Mouse (Mus musculus) megakaryocyte-erythroid progenitor cell, adult 5-6 weeks (primary cell): ENCODE measurements at regions not wholly inside any gene's neighbourhood (a gene's known extent, or its start where the extent isn't known, plus 50 kb on each side); places are given as distances from the start of the nearest gene placed in this dataset.

Source experiments
- ATAC-seq: replicated peaks from 2 replicates; pipeline ENCODE4 v1.8.0; 2016; ENCODE audit warnings: mild to moderate bottlenecking, inconsistent platforms; ENCODE audit not compliant: severe bottlenecking, poor library complexity, low FRiP score, low TSS enrichment

GRCm38 (mm10) chr5:97684592-97685258, 227.9 kb upstream of the Gk2 start:
- ATAC-seq: no peak

DNA sequence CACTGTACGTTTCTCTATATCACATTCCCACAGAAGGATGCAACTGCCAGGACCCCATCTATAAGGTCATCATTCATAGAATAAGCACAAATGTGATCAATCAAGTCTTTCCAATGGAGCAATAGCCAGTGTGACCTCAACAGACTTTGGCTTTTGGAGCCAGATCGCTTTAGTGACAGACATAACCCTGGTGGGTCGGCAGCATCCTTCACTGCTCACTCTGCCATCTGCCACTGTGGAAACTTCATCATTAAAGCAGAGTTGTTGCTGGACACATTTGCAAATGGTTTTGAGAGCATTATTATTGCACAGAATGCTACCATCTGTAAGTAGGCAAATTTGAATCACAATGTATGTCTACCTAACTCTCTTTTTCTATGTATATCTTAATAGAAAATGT, 212.9 kb upstream of the Gk2 start:
- no peak for ATAC-seq

GRCm38 (mm10) chr5:97656167-97656924, 199.5 kb upstream of the Gk2 start:
- ATAC-seq: no peak

- no peak for ATAC-seq
Measured at GRCm38 (mm10) chr5:97655266-97655665, 198.4 kb upstream of the Gk2 start.

DNA sequence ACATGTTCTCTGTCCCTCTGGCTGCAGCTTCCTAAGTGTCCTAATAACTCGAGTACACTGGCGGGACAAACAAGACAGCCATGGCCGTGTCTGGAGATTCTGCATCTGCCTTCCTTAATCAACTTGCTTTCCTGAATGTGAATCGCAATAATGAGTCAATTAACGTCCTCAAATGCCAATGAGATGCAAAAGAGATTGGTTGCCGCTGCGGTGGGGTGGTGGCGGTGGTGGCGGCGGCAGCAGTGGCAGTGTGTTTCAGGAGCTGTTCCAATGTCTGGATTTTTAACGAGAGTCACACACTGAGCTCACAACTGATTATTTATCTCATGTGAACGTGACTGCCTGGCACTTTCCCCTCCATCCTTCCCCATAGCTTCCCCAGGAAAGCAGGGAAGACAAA, 197.6 kb upstream of the Gk2 start:
- no peak for ATAC-seq

GRCm38 (mm10) chr5:97642251-97642650, 185.4 kb upstream of the Gk2 start:
- ATAC-seq: no peak

GRCm38 (mm10) chr5:97641646-97642045, 184.8 kb upstream of the Gk2 start:
- no peak for ATAC-seq

GRCm38 (mm10) chr5:97636357-97636756, 179.5 kb upstream of the Gk2 start:
- ATAC-seq: no peak

DNA sequence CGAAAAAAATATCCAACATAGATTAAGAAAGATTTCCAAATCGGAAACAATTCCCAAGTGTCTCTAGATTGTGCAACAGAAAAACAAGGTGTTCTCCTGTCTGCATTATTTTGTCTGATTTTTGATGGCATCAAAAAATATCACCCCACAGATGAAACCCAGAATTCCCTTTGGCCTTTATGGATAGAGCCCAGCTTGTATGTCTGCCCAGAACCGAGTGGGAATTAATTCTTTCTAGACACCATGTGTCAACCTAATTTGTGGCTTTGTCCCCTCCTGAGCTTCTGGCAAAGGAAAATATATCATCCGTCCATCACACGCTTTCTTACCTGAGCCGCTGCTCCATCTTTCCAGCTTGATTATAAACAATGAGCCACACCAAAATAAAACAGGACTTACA, 176.9 kb upstream of the Gk2 start:
- no peak for ATAC-seq

DNA sequence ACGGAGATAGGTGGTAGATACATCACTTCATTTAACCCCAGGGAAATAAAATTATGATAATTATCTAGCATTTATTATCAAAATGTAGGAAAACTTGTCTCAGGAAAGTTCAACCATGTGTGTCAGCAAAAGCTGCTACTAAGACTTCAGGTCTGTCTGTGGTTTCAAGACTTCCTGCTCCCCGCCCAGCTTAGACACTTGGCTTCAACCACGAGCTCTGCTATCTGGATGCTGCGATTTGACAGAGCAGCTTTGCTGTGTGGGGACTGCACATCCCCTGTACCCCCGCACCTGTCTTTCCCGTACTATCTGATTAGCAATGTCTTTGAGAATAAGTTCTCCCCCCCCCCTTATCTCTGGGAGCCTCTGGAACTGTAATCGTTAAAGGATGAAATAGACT, 176.0 kb upstream of the Gk2 start:
- ATAC-seq: no peak

- no peak for ATAC-seq
Measured at GRCm38 (mm10) chr5:97625200-97625599, 168.4 kb upstream of the Gk2 start.

DNA sequence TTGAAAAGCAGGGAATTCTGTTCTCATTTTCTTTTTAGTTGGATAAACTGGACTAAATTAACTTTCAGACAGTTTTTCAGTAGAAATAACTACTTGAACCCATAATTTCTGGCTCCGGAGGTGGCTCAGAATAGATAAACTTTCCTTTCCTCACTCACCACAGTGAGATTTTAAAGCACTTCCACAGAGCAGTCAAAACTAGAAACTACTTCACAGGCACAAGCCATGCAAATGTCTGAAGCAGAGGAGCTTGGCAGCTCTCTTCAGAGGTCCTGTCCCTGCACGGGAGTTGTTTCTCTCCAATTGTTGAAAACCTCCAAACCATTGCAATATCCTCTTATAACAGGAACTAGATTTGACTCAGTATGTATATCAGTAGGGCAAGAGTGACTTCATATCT, 163.1 kb upstream of the Gk2 start:
- no peak for ATAC-seq

DNA sequence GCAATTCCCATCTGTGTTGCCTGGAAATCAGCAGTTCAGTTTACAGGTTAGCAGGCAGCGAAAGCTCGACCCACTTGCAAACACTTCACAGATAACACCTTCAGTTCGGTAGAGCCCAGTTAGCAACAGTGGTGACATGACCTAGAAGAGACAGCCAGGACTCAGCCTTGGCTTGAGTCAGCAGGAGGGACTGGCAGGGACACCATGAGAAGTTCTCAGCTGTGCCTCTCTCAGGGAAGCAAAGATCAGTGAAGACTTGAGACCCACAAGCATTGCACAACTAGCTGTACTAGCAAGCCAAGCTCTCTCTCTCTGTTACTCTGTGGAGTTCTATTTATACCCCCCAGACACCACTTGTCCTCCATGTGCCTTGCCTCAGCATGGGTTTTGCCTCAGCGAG, 161.6 kb upstream of the Gk2 start:
- ATAC-seq: no peak

- ATAC-seq: no peak
Measured at GRCm38 (mm10) chr5:97602176-97602575, 145.4 kb upstream of the Gk2 start.

DNA sequence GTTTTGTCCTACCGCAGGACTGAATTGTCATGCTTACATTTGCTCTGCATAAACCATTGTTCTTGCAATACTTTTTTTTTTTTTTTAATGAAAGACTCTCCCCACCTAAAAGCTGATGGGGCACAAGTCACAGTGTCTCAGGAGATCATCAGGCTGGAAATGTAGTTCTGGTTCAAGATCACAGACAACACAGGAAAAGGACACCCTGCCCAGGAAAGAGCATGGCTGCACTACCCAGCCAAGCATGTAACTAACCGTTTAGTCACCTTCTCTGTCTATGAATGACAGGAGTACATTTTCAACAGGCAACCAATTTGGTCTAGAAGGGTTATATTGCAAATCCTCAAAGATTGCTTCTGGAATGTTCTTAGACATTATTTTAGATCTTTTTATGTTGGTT, 144.6 kb upstream of the Gk2 start:
- no peak for ATAC-seq

DNA sequence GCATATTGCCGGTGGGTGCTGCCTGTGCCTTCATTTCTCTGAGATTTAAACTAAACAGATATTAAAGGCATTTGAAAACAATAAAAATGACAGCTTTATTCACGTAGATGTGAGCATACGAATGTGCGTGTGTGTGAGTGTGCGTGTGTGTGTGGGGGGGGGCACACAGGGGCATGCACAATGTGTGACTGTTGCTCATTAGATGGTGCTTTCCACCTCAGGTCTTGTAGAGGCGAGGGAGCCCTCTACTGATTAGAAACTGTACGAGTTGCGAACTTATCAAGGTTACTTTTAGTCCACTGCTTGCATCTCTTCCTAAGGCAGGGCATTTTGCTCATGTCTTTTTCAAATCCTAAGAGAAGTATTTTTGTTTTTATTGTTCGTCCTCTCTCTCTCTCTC, 141.9 kb upstream of the Gk2 start:
- ATAC-seq: no peak

DNA sequence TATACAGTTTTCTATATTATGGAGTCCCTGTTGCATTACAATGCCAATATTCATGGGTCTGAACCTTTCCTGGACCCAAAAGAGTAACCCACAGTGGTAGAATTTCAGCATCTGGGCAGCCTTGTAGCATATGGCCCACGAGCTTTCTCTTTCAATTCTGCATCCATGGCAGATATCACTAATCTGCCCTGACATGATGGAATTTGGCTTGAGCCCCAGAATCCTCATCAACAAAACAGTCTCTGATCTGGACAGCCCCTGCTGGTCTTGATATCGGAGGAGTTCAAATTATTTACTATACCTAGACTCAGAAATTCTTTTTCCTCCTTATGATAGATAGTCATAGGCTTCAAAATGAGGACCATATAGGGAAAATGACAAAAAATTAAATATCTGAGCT, 139.1 kb upstream of the Gk2 start:
- no peak for ATAC-seq

GRCm38 (mm10) chr5:97594081-97594480, 137.3 kb upstream of the Gk2 start:
- ATAC-seq: no peak

DNA sequence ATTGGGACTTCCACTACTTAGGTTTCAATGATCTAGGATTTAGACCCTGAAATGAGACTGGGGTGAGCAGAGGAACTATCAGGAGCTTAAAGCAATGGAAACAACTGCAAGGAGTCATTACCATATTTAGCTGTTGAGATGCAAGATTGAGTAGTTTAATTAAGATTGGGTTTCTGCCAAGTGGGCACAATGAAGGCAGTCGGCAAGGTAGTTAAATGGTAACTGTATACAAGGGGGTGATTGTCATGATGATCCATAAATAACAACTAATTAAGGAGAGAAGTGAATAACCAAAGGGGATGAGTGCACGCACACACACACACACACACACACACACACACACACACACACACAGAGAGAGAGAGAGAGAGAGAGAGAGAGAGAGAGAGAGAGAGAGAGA, 125.7 kb upstream of the Gk2 start:
- no peak for ATAC-seq

GRCm38 (mm10) chr5:97565486-97565885, 108.7 kb upstream of the Gk2 start:
- ATAC-seq: no peak

- ATAC-seq: no peak
Measured at GRCm38 (mm10) chr5:97563724-97564123, 106.9 kb upstream of the Gk2 start.
